Mouse (Mus musculus) embryonic facial prominence, embryonic 15.5 days (tissue): ENCODE results near the gene Shank2. TPM values are rescaled to one million over a fixed set of nuclear protein-coding genes. Genes with fewer than 3 reads are reported as not detected.

Experiments
- ATAC-seq: fragments of 200-750 bp; cut with Nextera tagmentation; 2 replicates; pipeline ENCODE4 v1.8.0; 2017; ENCODE audit warnings: low read depth, moderate TSS enrichment; ENCODE audit not compliant: insufficient number of reproducible peaks, low FRiP score, low TSS enrichment
- H3K27ac ChIP-seq: fragments of 300-500 bp; sonication (generic); replicated peaks from 2 replicates; pipeline ENCODE4 v1.5.1; 2015; ENCODE audit warnings: mild to moderate bottlenecking, inconsistent platforms
- H3K27me3 ChIP-seq: fragments of 300-500 bp; sonication (generic); 2 replicates; pipeline ENCODE4 v1.6.1; 2015; ENCODE audit warnings: inconsistent platforms
- H3K36me3 ChIP-seq: fragments of 300-500 bp; sonication (generic); 2 replicates; pipeline ENCODE4 v1.6.1; 2015; ENCODE audit warnings: mild to moderate bottlenecking, inconsistent platforms
- H3K4me1 ChIP-seq: fragments of 300-500 bp; sonication (generic); 2 replicates; pipeline ENCODE4 v1.6.1; 2015; ENCODE audit warnings: inconsistent platforms
- H3K4me2 ChIP-seq: fragments of 300-500 bp; sonication (generic); replicated peaks from 2 replicates; pipeline ENCODE4 v1.6.1; 2015; ENCODE audit warnings: mild to moderate bottlenecking, inconsistent platforms
- H3K4me3 ChIP-seq: fragments of 300-500 bp; sonication (generic); replicated peaks from 2 replicates; pipeline ENCODE4 v1.5.1; 2015; ENCODE audit warnings: mild to moderate bottlenecking, inconsistent platforms
- H3K9ac ChIP-seq: fragments of 300-500 bp; sonication (generic); 2 replicates; pipeline ENCODE4 v1.6.1; 2015; ENCODE audit warnings: inconsistent platforms
- H3K9me3 ChIP-seq: fragments of 300-500 bp; sonication (generic); replicated peaks from 2 replicates; pipeline ENCODE4 v1.6.1; 2016; ENCODE audit warnings: inconsistent platforms
- whole genome bisulfite sequencing: fragments of 180-500 bp; shearing (Covaris S2); methylation state at CpG from one replicate; pipeline ENCODE4 v1.1.7; 2015; 5-methylcytosine and 5-hydroxymethylcytosine counted together
- microRNA-seq: library from miRNA; unstranded; fragments of <30 nt; microRNA quantifications from one replicate; pipeline ENCODE4, GENCODE M21; 2016; ENCODE audit warnings: borderline number of aligned reads
- polyA plus RNA-seq: library from polyadenylated mRNA; unstranded; fragments of >200 nt; fragmentation: Nextera tagmentation; extraction: Ambion mirVana; gene quantifications from 2 replicates; pipeline ENCODE4 v1.2.1, GENCODE M21; 2015

Shank2 gene
- polyA plus RNA-seq, 1 experiment from 2014 or later, result 1.1 TPM

- Histone ChIP-seq H3K4me2 (no peak overlapping the region), H3K36me3 (peaks cover 86% of the 10 kb centered on the region), H3K27ac (no peak overlapping the region), H3K27me3 (no peaks in the 10 kb centered on the region), H3K9ac (no peak overlapping the region), H3K9me3 (no peaks in the 10 kb centered on the region), H3K4me3 (no peak overlapping the region), H3K4me1 (no peaks in the 10 kb centered on the region)
- WGBS, result 77% methylated on average over 7 of the region's 7 CpGs
- ATAC-seq, result no peak
These were observed 460.8 kb downstream of the Shank2 start for GRCm38 (mm10) chr7:144462577-144462976.

GRCm38 (mm10) chr7:144468741-144469140 lies 467.0 kb downstream of the Shank2 start:
- no peaks in the 10 kb centered on the region for H3K27me3 ChIP-seq
- H3K4me2 ChIP-seq, result peak overlapping the region; percentile 72
- H3K36me3 ChIP-seq, result peaks cover 26% of the 10 kb centered on the region
- ATAC-seq, result no peak
- peak overlapping the region; percentile 95; the same call in 1 of the 2 replicates for H3K4me3 ChIP-seq
- H3K9me3 ChIP-seq, result no peaks in the 10 kb centered on the region
- WGBS, result 85% methylated on average over 5 of the region's 5 CpGs
- peaks cover 20% of the 10 kb centered on the region for H3K4me1 ChIP-seq
- no peak overlapping the region for H3K9ac ChIP-seq
- no peak overlapping the region for H3K27ac ChIP-seq

- peak overlapping the region; percentile 86 for H3K27ac ChIP-seq
- no peaks in the 10 kb centered on the region for H3K9me3 ChIP-seq
- WGBS, result 21% methylated on average over 4 of the region's 4 CpGs
- peaks cover 20% of the 10 kb centered on the region for H3K4me1 ChIP-seq
- peak overlapping the region; percentile 95 for H3K4me3 ChIP-seq
- ATAC-seq, result no peak
- H3K27me3 ChIP-seq, result no peaks in the 10 kb centered on the region
- peaks cover 23% of the 10 kb centered on the region for H3K36me3 ChIP-seq
- H3K9ac ChIP-seq, result peak overlapping the region; percentile 80; the same call in 1 of the 2 replicates
- peak overlapping the region; percentile 72 for H3K4me2 ChIP-seq
These were observed 467.5 kb downstream of the Shank2 start for GRCm38 (mm10) chr7:144469181-144469641.

- Histone ChIP-seq H3K27me3 (no peaks in the 10 kb centered on the region), H3K4me2 (peak overlapping the region; percentile 72), H3K9me3 (no peaks in the 10 kb centered on the region), H3K36me3 (peaks cover 15% of the 10 kb centered on the region), H3K4me3 (peak overlapping the region; percentile 95), H3K9ac (peak overlapping the region; percentile 80), H3K4me1 (peaks cover 20% of the 10 kb centered on the region), H3K27ac (peak overlapping the region; percentile 86)
- WGBS, result under 1% methylated on average over 31 of the region's 31 CpGs
- peak; percentile 58 for ATAC-seq
These were observed 468.3 kb downstream of the Shank2 start for GRCm38 (mm10) chr7:144469908-144470544.

- peak; percentile 93 for ATAC-seq
These were observed 468.9 kb downstream of the Shank2 start, which contains the start of gene Cttn for GRCm38 (mm10) chr7:144470545-144471059. Cttn (minus strand) TSS chr7:144471009.

GRCm38 (mm10) chr7:144471103-144471502 lies 469.4 kb downstream of the Shank2 start:
- WGBS, result 76% methylated on average over 2 of the region's 2 CpGs
- Histone ChIP-seq H3K27ac (peak overlapping the region; percentile 86), H3K36me3 (peaks cover 12% of the 10 kb centered on the region), H3K4me1 (peaks cover 20% of the 10 kb centered on the region), H3K9me3 (no peaks in the 10 kb centered on the region), H3K27me3 (no peaks in the 10 kb centered on the region), H3K4me3 (peak overlapping the region; percentile 95), H3K9ac (peak overlapping the region; percentile 80; the same call in 1 of the 2 replicates), H3K4me2 (peak overlapping the region; percentile 72)
- ATAC-seq, result no peak

More at GRCm38 (mm10) chr7:144470545-144471059, 468.9 kb downstream of the Shank2 start, which contains the start of gene Cttn:
- peak within 1 kb of the TSS; percentile 80 for H3K9ac ChIP-seq
- peak within 1 kb of the TSS; percentile 86 for H3K27ac ChIP-seq
- peaks cover 11% of the 10 kb centered on the region for H3K36me3 ChIP-seq
- peak within 1 kb of the TSS; percentile 95 for H3K4me3 ChIP-seq
- peaks cover 20% of the 10 kb centered on the region for H3K4me1 ChIP-seq
- 0% methylated on average over 30 of the region's 30 CpGs for WGBS
- H3K4me2 ChIP-seq, result peak within 1 kb of the TSS; percentile 72
- H3K9me3 ChIP-seq, result no peaks in the 10 kb centered on the region
- H3K27me3 ChIP-seq, result no peaks in the 10 kb centered on the region

GRCm38 (mm10) chr7:144473486-144473885 lies 471.8 kb downstream of the Shank2 start:
- no peak overlapping the region for H3K27ac ChIP-seq
- no peaks in the 10 kb centered on the region for H3K27me3 ChIP-seq
- 53% methylated on average over 4 of the region's 4 CpGs for WGBS
- H3K4me1 ChIP-seq, result peaks cover 15% of the 10 kb centered on the region
- H3K4me3 ChIP-seq, result no peak overlapping the region
- H3K9ac ChIP-seq, result no peak overlapping the region
- no peaks in the 10 kb centered on the region for H3K9me3 ChIP-seq
- peaks cover 22% of the 10 kb centered on the region for H3K36me3 ChIP-seq
- H3K4me2 ChIP-seq, result no peak overlapping the region
- no peak for ATAC-seq

Small RNA genes lying within 50 kb of the gene (microRNA-seq; reads per million reads assigned to microRNA genes)
- gene Mir3105, result 9.8 reads per million, percentile 28 among the genes with 10 or more reads in this experiment

Other genes starting within 250 kb of the Shank2 start
- 61.5 and 65.2 TPM in 2 replicates for gene Osbpl5, start 244.9 kb upstream of the Shank2 start, polyA plus RNA-seq
- not detected in 2 replicates for gene Mrgprg, start 234.9 kb upstream of the Shank2 start, polyA plus RNA-seq
- 1.9 and 2.5 TPM in 2 replicates for gene Mrgpre, start 217.4 kb upstream of the Shank2 start, polyA plus RNA-seq
- gene Nadsyn1, start 179.1 kb upstream of the Shank2 start, polyA plus RNA-seq, result 8.0 and 8.3 TPM in 2 replicates
- gene Dhcr7, start 178.8 kb upstream of the Shank2 start, polyA plus RNA-seq, result 39.3 and 47.7 TPM in 2 replicates
- gene Gm498, start 135.1 kb upstream of the Shank2 start, polyA plus RNA-seq, result not detected in 2 replicates